Mouse (Mus musculus) C2C12 (cell line): ENCODE data around the gene Adra2c.

ENCODE experiments used
- CTCF ChIP-seq: IDR thresholded peaks from one replicate; pipeline ENCODE4 v1.5.1; 2011; ENCODE audit not compliant: control insufficient read depth, insufficient read depth, insufficient read length
- FOSL1 ChIP-seq: IDR thresholded peaks from one replicate; pipeline ENCODE4 v1.8.0; 2011; ENCODE audit warnings: mild to moderate bottlenecking, low read length; ENCODE audit not compliant: poor library complexity, insufficient read depth, severe bottlenecking
- MAX ChIP-seq: IDR thresholded peaks from one replicate; pipeline ENCODE4 v1.6.1; 2011; ENCODE audit warnings: mild to moderate bottlenecking, control low read depth
- MYOD1 ChIP-seq: IDR thresholded peaks from one replicate; pipeline ENCODE4 v1.6.1; 2011; ENCODE audit warnings: low read depth; ENCODE audit not compliant: control insufficient read depth, insufficient read length
- USF1 ChIP-seq: IDR thresholded peaks from one replicate; pipeline ENCODE4 v1.6.1; 2011; ENCODE audit warnings: low read depth, mild to moderate bottlenecking, control low read depth, moderate library complexity

DNA sequence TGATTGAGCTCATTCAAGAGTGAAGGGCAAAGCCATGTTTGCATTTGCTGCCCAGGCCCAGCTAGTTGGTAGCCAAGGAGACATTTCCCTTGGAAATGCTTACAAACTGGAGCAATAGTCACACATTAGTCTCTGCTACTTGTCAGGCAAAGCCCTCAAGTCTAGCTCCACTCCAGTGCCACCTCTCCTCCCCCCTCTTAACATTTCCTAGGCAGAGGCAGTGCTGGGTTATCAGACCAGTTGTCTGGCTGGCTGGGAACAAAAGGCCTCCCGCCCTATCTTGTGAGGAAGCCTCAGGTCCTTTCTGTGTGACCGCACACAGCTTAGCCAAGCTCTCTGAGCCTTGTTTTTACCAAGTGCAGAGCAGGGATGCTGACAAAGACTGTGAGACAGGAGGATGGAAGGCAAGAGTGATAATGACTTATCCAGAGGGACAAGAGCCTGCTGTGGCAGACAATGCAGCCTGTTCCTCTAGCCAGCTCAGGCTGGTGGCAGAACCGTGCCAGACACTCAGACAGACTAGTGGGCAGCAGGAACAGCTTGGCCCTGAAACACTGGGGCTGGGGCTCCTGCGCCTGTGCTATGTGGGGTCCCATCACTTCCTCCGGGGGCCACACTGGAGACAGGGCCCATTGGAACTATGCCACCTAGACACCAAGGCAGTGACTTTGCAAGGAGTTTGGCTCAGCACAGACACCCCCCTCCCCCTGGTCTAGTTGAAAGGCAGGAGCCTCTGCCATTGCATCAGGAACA lies 23.0 kb upstream of the Adra2c start:
- no peak for TF ChIP-seq CTCF
- TF ChIP-seq MAX: no peak
- TF ChIP-seq MYOD1: no peak
- no peak for TF ChIP-seq USF1
- TF ChIP-seq FOSL1: no peak
